Mouse (Mus musculus): ENCODE data around the gene H2afv. TPM values are rescaled to one million over a fixed set of nuclear protein-coding genes. Genes with fewer than 3 reads are reported as not detected.

H2afv gene
- polyA plus RNA-seq, 1 experiment from 2014 or later, result 379 TPM

GRCm38 (mm10) chr11:6447493-6447892, 3.2 kb upstream of the H2afv start:
- no peak for ATAC-seq (ENCODE audit: low FRiP score, low TSS enrichment)
- DNase-seq, result no peak
- H3K4me3 ChIP-seq (replicated peaks; ENCODE audit: low read depth, low read length), result no peak overlapping the region
- no peaks in the 10 kb centered on the region for H3K36me3 ChIP-seq (ENCODE audit: control insufficient read depth, insufficient read depth, low read length)
- H3K9ac ChIP-seq (replicated peaks; ENCODE audit: low read length), result no peak overlapping the region
- 85% methylated on average over 4 of the region's 4 CpGs for WGBS
- H3K9me3 ChIP-seq (ENCODE audit: control insufficient read depth, low read length), result no peaks in the 10 kb centered on the region
- no peaks in the 10 kb centered on the region for H3K27me3 ChIP-seq (ENCODE audit: control insufficient read depth, insufficient read depth, low read length)
- H3K27ac ChIP-seq (replicated peaks; ENCODE audit: low read depth, low read length), result no peak overlapping the region
- H3K4me1 ChIP-seq (ENCODE audit: control insufficient read depth, insufficient read depth, low read length), result peaks cover 8% of the 10 kb centered on the region
- no peak overlapping the region for H3K4me2 ChIP-seq (ENCODE audit: low read length)

DNA sequence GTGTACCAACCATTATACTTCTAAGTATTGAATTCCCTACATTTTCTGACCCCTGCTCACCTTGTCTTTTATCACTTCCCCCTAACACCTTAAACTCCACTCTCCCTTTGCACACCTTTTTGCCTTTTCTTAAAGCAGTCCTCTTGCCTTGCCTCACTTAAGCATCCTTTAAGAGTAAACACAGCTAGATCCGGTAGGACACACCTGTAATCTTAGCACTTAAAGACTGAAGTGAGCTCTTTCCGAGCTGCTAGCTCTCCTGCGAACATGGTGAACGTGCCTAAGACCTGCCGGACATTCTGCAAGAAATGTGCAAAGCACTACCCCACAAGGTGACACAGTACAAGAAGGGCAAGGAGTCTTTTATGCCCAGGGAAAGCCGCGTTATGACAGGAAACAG, 1.7 kb upstream of the H2afv start:
- DNase-seq, result no peak
- Histone ChIP-seq H3K4me3 (replicated peaks; ENCODE audit: low read depth, low read length) (no peak overlapping the region), H3K9me3 (ENCODE audit: control insufficient read depth, low read length) (no peaks in the 10 kb centered on the region), H3K36me3 (ENCODE audit: control insufficient read depth, insufficient read depth, low read length) (no peaks in the 10 kb centered on the region), H3K4me1 (ENCODE audit: control insufficient read depth, insufficient read depth, low read length) (peaks cover 8% of the 10 kb centered on the region), H3K27ac (replicated peaks; ENCODE audit: low read depth, low read length) (no peak overlapping the region), H3K27me3 (ENCODE audit: control insufficient read depth, insufficient read depth, low read length) (no peaks in the 10 kb centered on the region), H3K9ac (replicated peaks; ENCODE audit: low read length) (no peak overlapping the region), H3K4me2 (ENCODE audit: low read length) (no peak overlapping the region)
- ATAC-seq (ENCODE audit: low FRiP score, low TSS enrichment), result no peak
- WGBS, result 88% methylated on average over 7 of the region's 7 CpGs

- H3K9ac ChIP-seq (replicated peaks; ENCODE audit: low read length), result no peak overlapping the region
- DNase-seq (no peak), ATAC-seq (ENCODE audit: low FRiP score, low TSS enrichment) (no peak)
- H3K27me3 ChIP-seq (ENCODE audit: control insufficient read depth, insufficient read depth, low read length), result no peaks in the 10 kb centered on the region
- peaks cover 8% of the 10 kb centered on the region for H3K4me1 ChIP-seq (ENCODE audit: control insufficient read depth, insufficient read depth, low read length)
- WGBS, result 84% methylated on average over 4 of the region's 4 CpGs
- no peak overlapping the region for H3K4me2 ChIP-seq (ENCODE audit: low read length)
- no peak overlapping the region for H3K27ac ChIP-seq (replicated peaks; ENCODE audit: low read depth, low read length)
- no peaks in the 10 kb centered on the region for H3K9me3 ChIP-seq (ENCODE audit: control insufficient read depth, low read length)
- H3K36me3 ChIP-seq (ENCODE audit: control insufficient read depth, insufficient read depth, low read length), result no peaks in the 10 kb centered on the region
- H3K4me3 ChIP-seq (replicated peaks; ENCODE audit: low read depth, low read length), result no peak overlapping the region
These were observed 1.2 kb upstream of the H2afv start for GRCm38 (mm10) chr11:6445441-6445840.

- Histone ChIP-seq H3K9me3 (ENCODE audit: control insufficient read depth, low read length) (no peaks in the 10 kb centered on the region), H3K4me1 (ENCODE audit: control insufficient read depth, insufficient read depth, low read length) (peaks cover 8% of the 10 kb centered on the region), H3K4me2 (ENCODE audit: low read length) (peak overlapping the region; percentile 71), H3K9ac (replicated peaks; ENCODE audit: low read length) (peak overlapping the region; percentile 79), H3K4me3 (replicated peaks; ENCODE audit: low read depth, low read length) (peak overlapping the region; percentile 82), H3K27me3 (ENCODE audit: control insufficient read depth, insufficient read depth, low read length) (no peaks in the 10 kb centered on the region), H3K36me3 (ENCODE audit: control insufficient read depth, insufficient read depth, low read length) (peaks cover 2% of the 10 kb centered on the region; the same call in 1 of the 2 replicates), H3K27ac (replicated peaks; ENCODE audit: low read depth, low read length) (peak overlapping the region; percentile 94)
- ATAC-seq (ENCODE audit: low FRiP score, low TSS enrichment) (no peak), DNase-seq (no peak)
- under 1% methylated on average over 10 of the region's 10 CpGs for WGBS
These were observed 541 bp downstream of the H2afv start for GRCm38 (mm10) chr11:6443727-6444076.

DNA sequence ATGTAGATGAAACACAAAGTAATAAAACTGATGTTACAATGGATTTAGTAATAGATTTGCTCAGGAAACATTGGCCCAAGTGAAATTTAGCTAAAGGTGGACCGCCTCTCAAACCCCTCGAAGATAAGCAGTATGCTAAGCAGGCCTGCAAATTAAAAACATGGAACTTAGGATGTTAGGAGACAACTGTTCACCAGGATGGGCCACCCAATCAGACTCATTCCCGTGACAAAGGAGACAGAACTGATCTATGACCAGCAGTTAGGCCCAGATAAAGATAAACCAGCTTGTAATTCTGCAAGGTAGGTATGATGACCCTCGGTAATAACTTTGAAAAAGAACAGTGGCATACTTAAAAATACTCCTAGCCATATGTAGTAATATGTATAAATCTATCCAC, 1.1 kb downstream of the H2afv start:
- Histone ChIP-seq H3K4me1 (ENCODE audit: control insufficient read depth, insufficient read depth, low read length) (peaks cover 8% of the 10 kb centered on the region), H3K36me3 (ENCODE audit: control insufficient read depth, insufficient read depth, low read length) (peaks cover 5% of the 10 kb centered on the region), H3K27ac (replicated peaks; ENCODE audit: low read depth, low read length) (no peak overlapping the region), H3K4me3 (replicated peaks; ENCODE audit: low read depth, low read length) (peak overlapping the region; percentile 82), H3K9ac (replicated peaks; ENCODE audit: low read length) (peak overlapping the region; percentile 79; the same call in 1 of the 2 replicates), H3K9me3 (ENCODE audit: control insufficient read depth, low read length) (no peaks in the 10 kb centered on the region), H3K4me2 (ENCODE audit: low read length) (peak overlapping the region; percentile 71), H3K27me3 (ENCODE audit: control insufficient read depth, insufficient read depth, low read length) (no peaks in the 10 kb centered on the region)
- ATAC-seq (ENCODE audit: low FRiP score, low TSS enrichment) (no peak), DNase-seq (no peak)
- 49% methylated on average over 4 of the region's 4 CpGs for WGBS

- Histone ChIP-seq H3K4me3 (replicated peaks; ENCODE audit: low read depth, low read length) (no peak overlapping the region), H3K9ac (replicated peaks; ENCODE audit: low read length) (no peak overlapping the region), H3K27me3 (ENCODE audit: control insufficient read depth, insufficient read depth, low read length) (no peaks in the 10 kb centered on the region), H3K36me3 (ENCODE audit: control insufficient read depth, insufficient read depth, low read length) (peaks cover 10% of the 10 kb centered on the region), H3K4me2 (ENCODE audit: low read length) (no peak overlapping the region), H3K27ac (replicated peaks; ENCODE audit: low read depth, low read length) (no peak overlapping the region), H3K9me3 (ENCODE audit: control insufficient read depth, low read length) (no peaks in the 10 kb centered on the region), H3K4me1 (ENCODE audit: control insufficient read depth, insufficient read depth, low read length) (peaks cover 8% of the 10 kb centered on the region)
- DNase-seq (no peak), ATAC-seq (ENCODE audit: low FRiP score, low TSS enrichment) (no peak)
- WGBS, result 97% methylated on average over 4 of the region's 4 CpGs
These were observed 1.7 kb downstream of the H2afv start for GRCm38 (mm10) chr11:6442566-6442965.

GRCm38 (mm10) chr11:6440171-6440570, 4.1 kb downstream of the H2afv start:
- Histone ChIP-seq H3K4me3 (replicated peaks; ENCODE audit: low read depth, low read length) (no peak overlapping the region), H3K9me3 (ENCODE audit: control insufficient read depth, low read length) (no peaks in the 10 kb centered on the region), H3K27ac (replicated peaks; ENCODE audit: low read depth, low read length) (no peak overlapping the region), H3K4me1 (ENCODE audit: control insufficient read depth, insufficient read depth, low read length) (peaks cover 8% of the 10 kb centered on the region), H3K9ac (replicated peaks; ENCODE audit: low read length) (no peak overlapping the region), H3K4me2 (ENCODE audit: low read length) (no peak overlapping the region), H3K27me3 (ENCODE audit: control insufficient read depth, insufficient read depth, low read length) (no peaks in the 10 kb centered on the region), H3K36me3 (ENCODE audit: control insufficient read depth, insufficient read depth, low read length) (peaks cover 31% of the 10 kb centered on the region)
- no peak for DNase-seq
- ATAC-seq (ENCODE audit: low FRiP score, low TSS enrichment), result no peak
- 91% methylated on average over 4 of the region's 4 CpGs for WGBS

DNA sequence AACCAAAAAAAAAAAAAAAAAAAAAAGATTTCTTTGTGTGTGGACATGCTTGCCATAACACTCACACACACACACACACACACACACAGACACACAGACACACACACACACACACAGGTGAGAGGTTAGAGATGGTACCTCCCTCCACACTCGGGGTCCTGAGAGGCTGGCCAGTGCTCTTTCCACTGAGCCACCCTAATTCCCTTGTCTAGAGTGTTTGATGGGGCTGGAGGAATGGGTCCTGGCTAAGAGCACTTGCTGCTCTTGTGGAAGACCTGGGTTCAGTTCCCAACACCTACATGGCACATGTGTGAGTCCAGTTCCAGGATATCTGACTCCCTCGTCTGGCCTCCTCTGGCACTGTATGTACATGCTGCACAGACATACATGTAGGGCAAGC, 6.6 kb downstream of the H2afv start:
- H3K36me3 ChIP-seq (ENCODE audit: control insufficient read depth, insufficient read depth, low read length), result peaks cover 56% of the 10 kb centered on the region
- H3K27ac ChIP-seq (replicated peaks; ENCODE audit: low read depth, low read length), result no peak overlapping the region
- no peaks in the 10 kb centered on the region for H3K9me3 ChIP-seq (ENCODE audit: control insufficient read depth, low read length)
- H3K4me1 ChIP-seq (ENCODE audit: control insufficient read depth, insufficient read depth, low read length), result 0 out of 2 replicates have a peak, but pooled peaks cover 1% of the 10 kb centered on the region
- DNase-seq, result no peak
- H3K27me3 ChIP-seq (ENCODE audit: control insufficient read depth, insufficient read depth, low read length), result no peaks in the 10 kb centered on the region
- ATAC-seq (ENCODE audit: low FRiP score, low TSS enrichment), result no peak
- H3K4me3 ChIP-seq (replicated peaks; ENCODE audit: low read depth, low read length), result no peak overlapping the region
- H3K9ac ChIP-seq (replicated peaks; ENCODE audit: low read length), result no peak overlapping the region
- WGBS, result 94% methylated on average over 2 of the region's 2 CpGs
- no peak overlapping the region for H3K4me2 ChIP-seq (ENCODE audit: low read length)

DNA sequence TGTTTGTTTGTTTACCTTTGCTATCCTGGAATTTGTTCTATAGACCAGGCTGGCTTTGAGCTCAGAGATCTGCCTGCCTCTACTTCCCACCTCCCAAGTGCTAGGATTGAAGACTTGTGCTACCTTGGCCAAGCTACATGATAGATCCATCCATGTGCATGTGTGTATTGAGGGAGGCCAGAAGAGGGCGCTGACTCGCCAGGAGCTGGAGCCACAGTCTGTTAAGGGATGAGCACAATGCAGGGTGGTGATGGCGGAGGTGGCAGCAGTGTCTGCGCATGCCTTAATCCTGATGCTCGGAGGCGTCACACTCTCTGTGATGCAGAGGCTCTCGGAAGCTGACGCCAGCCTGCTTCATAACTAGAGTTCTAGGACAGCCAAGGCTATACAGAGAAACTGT, 7.8 kb downstream of the H2afv start:
- Histone ChIP-seq H3K9ac (replicated peaks; ENCODE audit: low read length) (no peak overlapping the region), H3K4me2 (ENCODE audit: low read length) (no peak overlapping the region), H3K27ac (replicated peaks; ENCODE audit: low read depth, low read length) (no peak overlapping the region), H3K36me3 (ENCODE audit: control insufficient read depth, insufficient read depth, low read length) (peaks cover 68% of the 10 kb centered on the region), H3K4me3 (replicated peaks; ENCODE audit: low read depth, low read length) (no peak overlapping the region), H3K9me3 (ENCODE audit: control insufficient read depth, low read length) (no peaks in the 10 kb centered on the region), H3K27me3 (ENCODE audit: control insufficient read depth, insufficient read depth, low read length) (no peaks in the 10 kb centered on the region), H3K4me1 (ENCODE audit: control insufficient read depth, insufficient read depth, low read length) (no peaks in the 10 kb centered on the region)
- WGBS, result 65% methylated on average over 8 of the region's 8 CpGs
- DNase-seq (peak; percentile 46), ATAC-seq (ENCODE audit: low FRiP score, low TSS enrichment) (no peak)

Measured in midbrain, embryonic 14.5 days (tissue).